Mouse (Mus musculus): ENCODE results near the gene Ripor1. TPM values are rescaled to one million over a fixed set of nuclear protein-coding genes. Genes with fewer than 3 reads are reported as not detected.
"Not testable (repeated sequence)": the region's sequence is repeated elsewhere in the genome, so short reads cannot be mapped to it uniquely, and the experiment has no call there.

The Ripor1 gene
- polyA plus RNA-seq, 1 experiment from 2014 or later: 30.6 TPM

- H3K27ac ChIP-seq: no peak overlapping the region
- peaks cover 7% of the 10 kb centered on the region for H3K4me1 ChIP-seq (replicated peaks; ENCODE audit: control insufficient read depth, insufficient read depth, low read length)
- H3K27me3 ChIP-seq (ENCODE audit: control insufficient read depth, insufficient read depth, low read length): no peaks in the 10 kb centered on the region
- no peak overlapping the region for H3K9ac ChIP-seq
- H3K9me3 ChIP-seq (ENCODE audit: control insufficient read depth, low read length): no peaks in the 10 kb centered on the region
- DNase-seq (ENCODE audit: low spot score) (no peak), ATAC-seq (ENCODE audit: low FRiP score) (no peak)
- 77% methylated on average over 5 of the region's 5 CpGs for WGBS
- H3K36me3 ChIP-seq (replicated peaks; ENCODE audit: control insufficient read depth, insufficient read depth): no peaks in the 10 kb centered on the region
- H3K4me2 ChIP-seq (replicated peaks): no peak overlapping the region
- H3K4me3 ChIP-seq (replicated peaks; ENCODE audit: low read length): no peak overlapping the region
Measured at GRCm38 (mm10) chr8:105601301-105601700, 3.8 kb upstream of the Ripor1 start.

GRCm38 (mm10) chr8:105602540-105602939 is 2.5 kb upstream of the Ripor1 start:
- not testable (repeated sequence) for H3K9ac ChIP-seq; H3K9me3 ChIP-seq (ENCODE audit: control insufficient read depth, low read length); ATAC-seq (ENCODE audit: low FRiP score); H3K27ac ChIP-seq; H3K4me2 ChIP-seq (replicated peaks); DNase-seq (ENCODE audit: low spot score); H3K4me3 ChIP-seq (replicated peaks; ENCODE audit: low read length); H3K36me3 ChIP-seq (replicated peaks; ENCODE audit: control insufficient read depth, insufficient read depth); H3K27me3 ChIP-seq (ENCODE audit: control insufficient read depth, insufficient read depth, low read length)
- H3K4me1 ChIP-seq (replicated peaks; ENCODE audit: control insufficient read depth, insufficient read depth, low read length): peaks cover 16% of the 10 kb centered on the region
- WGBS: 74% methylated on average over 3 of the region's 3 CpGs

- peak overlapping the region; percentile 66 for H3K4me3 ChIP-seq (replicated peaks; ENCODE audit: low read length)
- 1% methylated on average over 35 of the region's 39 CpGs for WGBS
- H3K4me2 ChIP-seq (replicated peaks): peak overlapping the region; percentile 92
- H3K9ac ChIP-seq: peak overlapping the region; percentile 84
- H3K27me3 ChIP-seq (ENCODE audit: control insufficient read depth, insufficient read depth, low read length): no peaks in the 10 kb centered on the region
- peak; percentile 26 for ATAC-seq (ENCODE audit: low FRiP score)
- no peaks in the 10 kb centered on the region for H3K36me3 ChIP-seq (replicated peaks; ENCODE audit: control insufficient read depth, insufficient read depth)
- no peak for DNase-seq (ENCODE audit: low spot score)
- H3K27ac ChIP-seq: peak overlapping the region; percentile 87
- H3K4me1 ChIP-seq (replicated peaks; ENCODE audit: control insufficient read depth, insufficient read depth, low read length): peaks cover 19% of the 10 kb centered on the region
- no peaks in the 10 kb centered on the region for H3K9me3 ChIP-seq (ENCODE audit: control insufficient read depth, low read length)
Measured at GRCm38 (mm10) chr8:105605491-105606188, 585 bp downstream of the Ripor1 start.

- H3K4me3 ChIP-seq (replicated peaks; ENCODE audit: low read length): peak overlapping the region; percentile 66
- peak overlapping the region; percentile 84 for H3K9ac ChIP-seq
- H3K4me1 ChIP-seq (replicated peaks; ENCODE audit: control insufficient read depth, insufficient read depth, low read length): peaks cover 19% of the 10 kb centered on the region
- ATAC-seq (ENCODE audit: low FRiP score) (peak; percentile 78), DNase-seq (ENCODE audit: low spot score) (peak; percentile 85)
- peak overlapping the region; percentile 87 for H3K27ac ChIP-seq
- H3K27me3 ChIP-seq (ENCODE audit: control insufficient read depth, insufficient read depth, low read length): no peaks in the 10 kb centered on the region
- H3K36me3 ChIP-seq (replicated peaks; ENCODE audit: control insufficient read depth, insufficient read depth): no peaks in the 10 kb centered on the region
- WGBS: 2% methylated on average over 30 of the region's 30 CpGs
- H3K4me2 ChIP-seq (replicated peaks): peak overlapping the region; percentile 92
- no peaks in the 10 kb centered on the region for H3K9me3 ChIP-seq (ENCODE audit: control insufficient read depth, low read length)
Measured at GRCm38 (mm10) chr8:105606189-105607023, 1.4 kb downstream of the Ripor1 start.

GRCm38 (mm10) chr8:105607062-105607461 is 2.0 kb downstream of the Ripor1 start:
- Histone ChIP-seq H3K4me1 (replicated peaks; ENCODE audit: control insufficient read depth, insufficient read depth, low read length) (peaks cover 19% of the 10 kb centered on the region), H3K36me3 (replicated peaks; ENCODE audit: control insufficient read depth, insufficient read depth) (no peaks in the 10 kb centered on the region), H3K4me3 (replicated peaks; ENCODE audit: low read length) (peak overlapping the region; percentile 66), H3K9ac (peak overlapping the region; percentile 84), H3K4me2 (replicated peaks) (peak overlapping the region; percentile 92), H3K27me3 (ENCODE audit: control insufficient read depth, insufficient read depth, low read length) (peaks cover 6% of the 10 kb centered on the region), H3K9me3 (ENCODE audit: control insufficient read depth, low read length) (no peaks in the 10 kb centered on the region), H3K27ac (peak overlapping the region; percentile 87; the same call in 1 of the 2 replicates)
- WGBS: 8% methylated on average over 10 of the region's 10 CpGs
- ATAC-seq (ENCODE audit: low FRiP score): no peak
- no peak for DNase-seq (ENCODE audit: low spot score)

GRCm38 (mm10) chr8:105607684-105608083 is 2.6 kb downstream of the Ripor1 start:
- WGBS: 28% methylated on average over 4 of the region's 4 CpGs
- DNase-seq (ENCODE audit: low spot score): no peak

GRCm38 (mm10) chr8:105609355-105609754 is 4.3 kb downstream of the Ripor1 start:
- Histone ChIP-seq H3K27me3 (ENCODE audit: control insufficient read depth, insufficient read depth, low read length) (peaks cover 21% of the 10 kb centered on the region), H3K9ac (no peak overlapping the region), H3K27ac (no peak overlapping the region), H3K4me3 (replicated peaks; ENCODE audit: low read length) (no peak overlapping the region), H3K9me3 (ENCODE audit: control insufficient read depth, low read length) (no peaks in the 10 kb centered on the region), H3K4me2 (replicated peaks) (no peak overlapping the region), H3K36me3 (replicated peaks; ENCODE audit: control insufficient read depth, insufficient read depth) (no peaks in the 10 kb centered on the region), H3K4me1 (replicated peaks; ENCODE audit: control insufficient read depth, insufficient read depth, low read length) (peaks cover 29% of the 10 kb centered on the region)
- no peak for DNase-seq (ENCODE audit: low spot score)
- ATAC-seq (ENCODE audit: low FRiP score): no peak
- WGBS: 80% methylated on average over 2 of the region's 2 CpGs

More at GRCm38 (mm10) chr8:105607684-105608083, 2.6 kb downstream of the Ripor1 start:
- peaks cover 19% of the 10 kb centered on the region for H3K4me1 ChIP-seq (replicated peaks; ENCODE audit: control insufficient read depth, insufficient read depth, low read length)
- H3K9me3 ChIP-seq (ENCODE audit: control insufficient read depth, low read length): no peaks in the 10 kb centered on the region
- H3K9ac ChIP-seq: no peak overlapping the region
- peak overlapping the region; percentile 92 for H3K4me2 ChIP-seq (replicated peaks)
- peaks cover 12% of the 10 kb centered on the region for H3K27me3 ChIP-seq (ENCODE audit: control insufficient read depth, insufficient read depth, low read length)
- H3K27ac ChIP-seq: no peak overlapping the region
- no peaks in the 10 kb centered on the region for H3K36me3 ChIP-seq (replicated peaks; ENCODE audit: control insufficient read depth, insufficient read depth)
- ATAC-seq (ENCODE audit: low FRiP score): no peak
- H3K4me3 ChIP-seq (replicated peaks; ENCODE audit: low read length): no peak overlapping the region

- H3K9ac ChIP-seq: no peak overlapping the region
- 72% methylated on average over 4 of the region's 4 CpGs for WGBS
Measured at GRCm38 (mm10) chr8:105609771-105610170, 4.7 kb downstream of the Ripor1 start.

GRCm38 (mm10) chr8:105611836-105612235 is 6.8 kb downstream of the Ripor1 start:
- no peaks in the 10 kb centered on the region for H3K9me3 ChIP-seq (ENCODE audit: control insufficient read depth, low read length)
- no peak overlapping the region for H3K9ac ChIP-seq
- no peak overlapping the region for H3K27ac ChIP-seq
- H3K27me3 ChIP-seq (ENCODE audit: control insufficient read depth, insufficient read depth, low read length): peaks cover 27% of the 10 kb centered on the region
- no peak for DNase-seq (ENCODE audit: low spot score)
- H3K36me3 ChIP-seq (replicated peaks; ENCODE audit: control insufficient read depth, insufficient read depth): peaks cover 22% of the 10 kb centered on the region
- WGBS: 89% methylated on average over 9 of the region's 9 CpGs
- no peak overlapping the region for H3K4me3 ChIP-seq (replicated peaks; ENCODE audit: low read length)
- no peak for ATAC-seq (ENCODE audit: low FRiP score)
- peaks cover 25% of the 10 kb centered on the region for H3K4me1 ChIP-seq (replicated peaks; ENCODE audit: control insufficient read depth, insufficient read depth, low read length)
- no peak overlapping the region for H3K4me2 ChIP-seq (replicated peaks)

More at GRCm38 (mm10) chr8:105609771-105610170, 4.7 kb downstream of the Ripor1 start:
- H3K27me3 ChIP-seq (ENCODE audit: control insufficient read depth, insufficient read depth, low read length): peaks cover 25% of the 10 kb centered on the region
- no peak for ATAC-seq (ENCODE audit: low FRiP score)
- no peak overlapping the region for H3K27ac ChIP-seq
- DNase-seq (ENCODE audit: low spot score): no peak
- no peaks in the 10 kb centered on the region for H3K9me3 ChIP-seq (ENCODE audit: control insufficient read depth, low read length)
- H3K36me3 ChIP-seq (replicated peaks; ENCODE audit: control insufficient read depth, insufficient read depth): peaks cover under 1% of the 10 kb centered on the region; the same call in 1 of the 2 replicates
- H3K4me3 ChIP-seq (replicated peaks; ENCODE audit: low read length): no peak overlapping the region
- H3K4me2 ChIP-seq (replicated peaks): no peak overlapping the region
- peaks cover 27% of the 10 kb centered on the region for H3K4me1 ChIP-seq (replicated peaks; ENCODE audit: control insufficient read depth, insufficient read depth, low read length)
